Mouse (Mus musculus) CH12F3 (cell line): ENCODE data around the gene Kcnh4.

Experiments used
- in situ Hi-C: fragments of 300-500 bp; cut with MboI; formaldehyde crosslinking; loops from 2 replicates; pipeline ENCODE4 v1.14.3; 2020; ENCODE audit warnings: low sequenced_read_pairs

Kcnh4 gene

DNA sequence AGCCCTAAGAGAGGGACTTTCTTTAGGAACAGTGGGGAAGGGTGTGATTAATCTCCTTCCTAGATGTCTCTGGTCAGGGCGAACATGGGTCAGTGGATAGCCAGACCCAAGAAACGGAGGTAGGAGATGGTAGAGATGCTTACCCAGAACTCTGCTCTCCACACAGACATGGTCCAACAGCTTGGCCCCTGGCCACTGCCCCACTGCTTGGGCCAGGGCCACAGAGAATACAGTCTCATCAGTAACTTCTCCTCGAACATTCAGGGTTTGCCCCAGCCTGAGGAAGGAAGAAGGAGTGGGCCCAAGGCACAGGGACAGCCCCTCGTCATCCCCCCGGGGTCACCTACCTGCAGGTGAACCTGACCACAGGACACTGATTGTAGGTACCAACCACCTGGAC lies 8.1 kb upstream of the Kcnh4 start:
- in situ Hi-C loops: no loop called here

DNA sequence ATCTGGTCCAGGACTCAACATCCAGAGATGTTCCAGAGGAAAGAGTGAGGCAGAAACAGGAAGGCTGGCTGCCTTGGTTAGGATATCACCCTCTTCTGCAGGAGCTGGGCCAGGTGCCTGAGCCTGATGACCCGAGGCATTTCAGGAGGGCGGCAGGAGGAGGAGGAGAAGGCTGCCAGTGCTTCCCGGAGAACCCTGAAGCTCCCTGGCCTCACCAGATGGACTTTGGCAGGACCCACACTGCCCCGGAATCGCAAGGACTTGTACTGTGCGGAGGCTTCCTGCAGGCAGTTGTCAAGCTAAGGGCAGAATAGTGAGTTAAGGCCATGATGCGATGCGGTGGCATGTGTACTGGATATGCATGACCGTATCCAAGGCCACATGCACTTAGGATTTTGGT lies 7.0 kb upstream of the Kcnh4 start:
- in situ Hi-C loops: no loop called here

DNA sequence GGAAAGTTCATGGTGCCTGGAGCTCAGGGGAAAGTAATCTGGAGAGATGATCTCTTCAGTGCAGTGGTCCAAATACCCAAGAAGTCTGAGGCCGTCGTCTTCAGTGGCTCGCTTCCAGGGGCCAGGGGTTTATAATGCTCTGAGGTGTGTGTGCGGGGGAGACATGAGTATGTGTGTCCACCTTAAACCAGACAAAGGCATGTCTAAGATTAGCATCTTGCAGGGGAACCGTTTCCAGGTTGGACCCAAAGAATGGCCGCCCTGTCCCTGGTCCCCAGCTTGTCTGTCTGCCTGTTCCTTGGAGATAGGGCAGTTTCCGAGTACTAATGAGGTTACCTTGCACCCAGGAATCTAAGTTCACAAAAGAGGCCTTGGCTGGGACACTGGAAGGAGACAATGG lies 3.1 kb upstream of the Kcnh4 start, which contains the start of gene Hcrt:
Gene Hcrt, minus strand, starts transcription at position 101 of the 400 bp plus-strand sequence.
- in situ Hi-C loops: no loop called here

DNA sequence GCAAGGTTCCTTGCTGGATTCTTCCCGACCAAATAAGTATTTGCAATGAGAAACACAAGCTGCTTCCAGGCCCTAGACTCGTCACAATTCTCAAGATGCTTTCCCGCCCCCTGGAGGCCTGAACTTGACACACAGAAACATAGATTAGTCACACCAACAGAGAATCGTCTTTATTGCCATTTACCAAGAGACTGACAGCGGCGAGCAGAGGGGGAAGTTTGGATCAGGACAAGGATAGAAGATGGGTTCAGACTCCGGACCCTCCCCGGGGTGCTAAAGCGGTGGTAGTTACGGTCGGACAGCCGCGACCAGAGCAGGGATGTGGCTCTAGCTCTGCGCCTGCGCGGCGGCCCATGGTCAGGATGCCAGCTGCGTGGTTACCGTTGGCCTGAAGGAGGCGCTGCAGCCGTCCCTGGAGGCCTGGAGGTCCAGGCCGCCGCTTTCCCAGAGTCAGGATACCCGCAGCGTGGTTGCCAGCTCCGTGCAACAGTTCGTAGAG lies 1.9 kb upstream of the Kcnh4 start:
- in situ Hi-C loops: no loop called here

DNA sequence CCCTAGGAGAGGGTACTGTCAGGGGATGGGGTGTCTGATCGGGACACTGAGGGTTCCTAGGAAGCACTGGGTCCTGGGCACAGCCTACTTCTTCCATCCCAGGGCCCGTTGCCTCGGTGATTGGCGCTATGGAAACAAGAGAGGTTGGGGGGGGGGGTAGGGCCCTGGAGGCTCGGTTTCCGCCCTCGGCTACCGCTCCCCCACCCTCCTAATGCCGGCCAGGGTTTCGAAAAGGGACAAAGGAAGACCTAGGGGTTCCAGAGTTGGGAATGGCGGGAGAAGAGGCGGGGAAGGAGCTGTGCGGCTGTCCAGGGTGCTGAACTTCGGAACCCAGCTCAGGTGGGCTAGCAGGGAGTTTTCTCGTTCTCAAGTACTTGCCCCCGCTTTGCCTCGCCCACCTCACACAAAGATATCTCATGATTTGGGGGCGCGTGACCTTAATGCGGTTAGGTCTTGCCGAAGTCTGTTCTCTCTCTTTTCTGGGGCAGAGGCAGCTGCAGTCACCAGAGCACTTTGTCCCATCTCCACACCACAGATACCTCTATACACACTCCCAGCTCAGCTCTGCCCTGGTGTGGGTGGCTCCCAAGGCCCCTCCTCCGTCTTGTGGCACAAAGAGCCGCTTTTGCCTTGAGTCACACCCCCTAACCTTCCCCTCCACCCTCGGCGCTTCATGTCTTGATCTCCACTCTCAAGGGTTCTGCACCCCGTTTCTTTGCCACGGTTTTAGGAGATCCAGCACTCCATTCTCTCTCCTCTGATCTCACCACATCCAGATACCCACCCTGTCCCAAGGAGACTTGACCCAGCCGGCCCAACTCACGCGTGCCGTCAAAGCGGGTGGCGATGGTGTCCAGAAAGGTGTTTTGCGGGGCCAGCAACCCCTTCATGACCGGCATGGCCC lies 783 bp downstream of the Kcnh4 start:
- in situ Hi-C loops: no loop called here

DNA sequence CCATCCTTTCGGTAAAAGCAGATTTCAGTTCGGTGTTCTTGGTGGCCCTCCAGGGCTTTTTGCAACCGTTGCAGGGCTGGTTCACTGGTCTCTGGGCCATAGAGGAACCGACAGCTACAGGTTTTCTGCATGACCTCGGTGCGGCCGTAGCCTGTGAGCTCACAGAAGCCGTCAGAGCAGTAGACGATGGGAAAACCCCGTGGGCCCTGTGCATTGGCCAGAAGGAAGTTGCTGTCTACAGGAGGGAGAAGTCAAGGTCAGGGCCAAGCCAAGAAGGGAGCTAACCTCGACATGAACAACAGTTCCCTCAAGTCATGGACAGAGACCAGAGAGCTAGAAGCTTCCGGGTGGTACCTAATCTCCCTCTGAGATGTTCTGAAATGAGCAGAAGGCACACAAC lies 2.2 kb downstream of the Kcnh4 start:
- in situ Hi-C loops: no loop called here

DNA sequence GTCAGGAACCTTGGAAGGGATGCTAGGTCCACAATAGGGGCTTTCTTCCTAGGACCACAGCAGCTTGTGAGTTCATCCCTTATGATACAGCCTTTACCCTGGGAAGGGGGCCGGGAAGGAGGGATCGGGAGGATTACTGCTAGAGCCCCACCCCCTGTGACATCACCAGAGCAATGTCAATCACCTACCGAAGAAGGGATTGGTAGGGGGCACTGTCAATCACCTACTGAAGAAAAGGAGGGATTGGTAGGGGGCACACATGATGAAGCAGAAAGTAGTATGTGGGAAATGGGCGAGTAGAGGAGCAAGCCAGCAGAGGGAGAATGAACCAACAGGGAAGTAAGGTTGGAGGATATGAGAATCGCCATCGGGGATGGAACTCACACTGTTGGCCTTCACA lies 3.3 kb downstream of the Kcnh4 start:
- in situ Hi-C loops: no loop called here

DNA sequence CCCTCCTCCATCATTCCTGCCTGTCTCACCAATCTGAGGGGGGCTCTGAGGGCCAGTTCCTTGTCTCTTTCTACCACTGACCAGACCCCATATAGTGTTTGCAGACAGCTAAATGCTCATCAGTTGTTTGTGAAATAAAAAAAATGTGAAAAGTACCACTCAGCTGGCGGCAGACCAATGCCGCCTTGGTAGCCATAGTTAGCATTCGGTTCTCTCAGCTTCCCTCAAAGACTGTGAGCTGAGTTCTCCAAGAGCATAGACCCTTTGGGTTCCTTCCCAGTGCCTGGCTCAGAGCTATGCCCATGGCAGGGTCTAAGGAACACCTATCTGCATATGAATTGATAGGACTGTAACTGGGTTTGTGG lies 5.1 kb downstream of the Kcnh4 start:
- in situ Hi-C loops: no loop called here

DNA sequence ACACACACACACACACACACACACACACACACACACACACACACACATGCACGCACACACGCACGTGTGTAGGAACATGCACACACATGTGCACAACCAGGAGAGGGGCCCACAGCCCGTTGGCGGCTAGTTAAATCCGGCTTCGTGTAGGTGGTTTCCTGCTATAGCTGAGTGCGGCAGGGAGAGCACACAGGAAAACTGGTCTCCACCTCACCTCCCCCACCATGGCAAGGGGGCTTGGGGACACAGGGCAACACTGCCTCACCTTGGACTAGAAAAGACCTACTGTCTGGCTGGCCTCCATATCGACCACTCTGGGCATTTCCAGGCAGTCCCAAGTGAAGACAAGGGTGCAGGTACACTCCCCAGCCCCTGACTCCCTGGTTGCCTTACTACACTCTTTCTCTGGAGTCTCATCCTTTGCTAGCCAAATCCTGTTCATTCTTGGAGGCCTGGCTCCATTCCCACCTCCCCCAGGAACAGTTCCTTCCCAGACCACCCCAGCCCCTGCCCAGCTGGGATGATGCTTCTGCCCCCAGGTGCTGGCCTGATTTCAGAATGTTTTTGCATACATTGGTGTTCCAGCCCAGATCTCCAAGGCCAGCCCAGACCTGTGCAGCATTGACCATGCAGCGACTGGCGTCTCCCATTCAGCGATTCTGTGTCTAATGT lies 5.6 kb downstream of the Kcnh4 start:
- in situ Hi-C loops: no loop called here

DNA sequence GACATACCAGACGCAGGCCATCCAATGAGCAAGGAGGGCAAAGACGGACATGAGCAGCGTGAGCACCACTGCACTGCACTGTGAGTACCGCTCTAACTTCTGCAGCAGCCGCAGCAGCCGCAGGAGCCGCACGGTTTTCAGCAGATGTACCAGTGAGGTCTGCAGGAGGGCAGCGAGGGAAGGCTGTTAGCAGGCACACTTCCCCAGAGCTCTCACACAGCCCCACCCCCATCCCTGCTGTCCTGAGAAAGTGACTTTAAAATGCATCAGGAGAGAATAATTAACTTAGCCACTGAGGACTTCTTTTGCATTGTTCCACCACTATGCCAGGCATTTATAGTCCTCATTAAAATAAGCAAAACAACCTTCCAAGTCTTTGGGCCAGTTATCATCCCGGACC lies 7.4 kb downstream of the Kcnh4 start:
- in situ Hi-C loops: no loop called here

DNA sequence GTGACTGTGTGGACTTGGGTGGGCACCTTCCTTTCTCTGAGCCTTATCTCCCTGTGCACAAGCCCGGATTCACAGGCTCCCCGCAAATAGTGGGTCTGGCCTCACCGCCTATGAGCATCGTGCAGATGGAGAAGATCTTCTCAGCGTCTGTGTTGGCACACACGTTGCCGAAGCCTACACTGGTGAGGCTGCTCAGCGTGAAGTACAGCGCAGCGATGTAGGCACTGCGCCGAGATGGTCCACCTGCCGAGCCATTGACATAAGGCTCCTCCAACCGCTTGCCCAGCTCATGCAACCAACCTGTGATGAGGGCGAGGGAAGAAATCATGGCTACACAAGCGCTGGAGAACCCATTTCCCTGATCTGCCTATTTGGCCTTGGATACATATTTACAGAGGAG lies 9.6 kb downstream of the Kcnh4 start:
- in situ Hi-C loops: no loop called here

DNA sequence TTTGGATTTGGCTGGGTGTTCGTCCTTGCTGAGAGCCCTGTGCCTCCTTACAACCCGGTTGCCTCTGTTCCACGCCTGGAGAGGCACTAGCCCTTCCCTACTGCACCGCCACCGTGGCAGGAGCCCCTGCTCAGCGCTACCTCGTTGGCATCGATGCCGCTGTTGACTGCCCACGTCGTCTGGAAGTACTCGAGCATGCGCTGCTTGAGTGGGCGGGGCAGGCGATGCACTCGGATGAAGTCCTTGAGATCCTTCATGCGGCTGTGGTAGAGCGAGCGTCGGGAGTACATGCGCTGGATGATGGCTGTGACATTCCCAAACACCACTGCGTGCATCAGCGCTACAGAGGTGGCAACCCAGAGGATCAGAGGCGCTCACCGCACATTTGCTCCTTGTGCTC lies 10.3 kb downstream of the Kcnh4 start:
- in situ Hi-C loops: no loop called here

DNA sequence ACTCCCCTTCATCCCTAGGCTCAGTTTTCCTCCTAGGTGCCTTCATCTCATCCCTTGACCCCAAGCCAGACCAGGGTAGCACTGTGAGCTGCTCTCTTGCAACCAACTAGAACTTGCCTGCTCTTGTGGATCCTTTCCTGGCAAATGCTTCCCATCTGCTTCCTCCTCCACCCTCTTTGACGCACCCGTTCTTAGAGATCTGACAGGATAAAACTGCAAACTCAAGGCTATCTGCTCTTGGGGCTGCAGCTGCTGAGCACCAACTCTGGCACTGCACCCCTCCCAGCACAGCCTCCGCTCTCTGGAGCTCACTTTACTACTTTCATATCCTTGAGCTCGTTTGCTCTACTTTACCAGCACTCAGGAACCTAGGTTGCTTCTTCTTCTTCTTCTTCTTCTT lies 11.1 kb downstream of the Kcnh4 start:
- in situ Hi-C loops: no loop called here

DNA sequence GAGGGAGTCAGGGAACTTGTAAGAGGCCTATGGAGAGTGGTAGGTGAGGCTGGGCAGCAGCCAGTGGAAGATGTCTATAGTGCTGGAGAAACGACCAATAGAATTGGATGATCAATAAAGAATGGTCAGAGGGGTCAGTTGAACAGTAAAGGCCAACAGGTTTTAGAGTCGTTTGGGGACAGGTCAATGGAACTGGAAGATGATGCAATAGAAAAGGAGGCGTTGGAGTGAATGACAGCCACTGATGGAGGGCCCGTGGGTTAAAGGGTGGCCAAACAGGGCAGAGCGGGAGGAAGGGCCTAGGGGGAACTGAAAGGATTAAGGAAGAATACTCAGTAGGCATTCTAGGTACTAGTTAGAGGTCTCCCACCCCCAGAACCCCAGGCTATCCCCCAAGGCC lies 12.6 kb downstream of the Kcnh4 start:
- in situ Hi-C loops: no loop called here

DNA sequence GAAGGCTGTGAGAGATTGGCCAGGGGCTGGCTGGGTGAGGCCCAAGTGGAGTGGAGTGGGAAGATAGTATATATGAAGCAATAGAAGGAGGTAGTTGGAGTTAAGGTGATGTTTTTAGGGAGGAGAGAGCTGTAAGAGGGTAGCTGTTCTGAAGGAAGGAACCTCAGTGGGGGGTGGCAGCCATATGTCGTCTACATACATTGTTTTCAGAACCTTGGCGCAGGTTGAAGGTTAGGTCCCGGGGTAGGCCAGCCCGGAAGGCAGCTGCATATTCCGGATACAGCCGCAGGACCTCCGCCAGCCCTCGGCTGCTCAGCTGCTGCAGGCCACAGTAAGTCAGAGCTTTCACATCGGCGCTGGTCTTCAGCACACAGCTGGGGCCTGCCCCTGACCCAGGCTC lies 13.2 kb downstream of the Kcnh4 start:
- in situ Hi-C loops: no loop called here

DNA sequence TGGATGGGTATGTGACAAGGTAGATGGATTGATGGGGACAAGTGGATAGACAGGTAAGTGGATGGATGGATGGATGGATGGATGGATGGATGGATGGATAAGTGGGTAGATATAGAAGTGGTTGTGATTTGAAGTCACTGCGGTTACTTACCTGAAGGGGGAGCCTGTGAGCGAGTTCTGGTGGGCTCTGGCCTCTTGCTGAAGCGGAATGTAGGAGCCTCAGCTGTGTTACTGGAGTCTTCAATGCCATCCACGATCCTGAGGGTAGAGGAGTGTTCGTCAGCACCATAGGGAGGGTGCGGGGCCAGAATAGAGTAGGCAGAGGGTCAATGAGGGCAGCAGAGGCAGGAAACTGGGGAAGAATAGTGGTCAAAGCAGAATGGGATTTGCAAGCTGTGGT lies 14.7 kb downstream of the Kcnh4 start:
- in situ Hi-C loops: no loop called here

DNA sequence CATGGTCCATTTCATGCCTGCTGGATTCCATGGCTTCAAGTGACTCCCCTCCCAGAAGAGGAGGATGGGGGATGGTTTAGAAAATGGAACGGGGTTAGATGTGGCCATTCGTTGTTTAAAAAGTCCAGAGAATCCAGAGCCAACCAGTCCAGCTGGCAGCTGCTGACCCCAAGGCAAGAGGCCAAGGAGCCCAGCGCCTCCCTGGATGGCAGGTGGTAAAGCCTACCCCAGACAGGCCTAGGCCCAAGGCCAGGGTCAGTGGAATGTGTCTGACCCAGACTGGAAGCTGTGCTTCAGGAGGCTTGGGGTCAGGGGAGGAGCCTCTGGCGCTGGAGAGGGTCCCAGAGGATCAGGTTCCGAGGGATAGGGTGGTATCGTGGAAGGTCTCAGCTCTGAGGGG lies 18.4 kb downstream of the Kcnh4 start:
- in situ Hi-C loops: no loop called here

DNA sequence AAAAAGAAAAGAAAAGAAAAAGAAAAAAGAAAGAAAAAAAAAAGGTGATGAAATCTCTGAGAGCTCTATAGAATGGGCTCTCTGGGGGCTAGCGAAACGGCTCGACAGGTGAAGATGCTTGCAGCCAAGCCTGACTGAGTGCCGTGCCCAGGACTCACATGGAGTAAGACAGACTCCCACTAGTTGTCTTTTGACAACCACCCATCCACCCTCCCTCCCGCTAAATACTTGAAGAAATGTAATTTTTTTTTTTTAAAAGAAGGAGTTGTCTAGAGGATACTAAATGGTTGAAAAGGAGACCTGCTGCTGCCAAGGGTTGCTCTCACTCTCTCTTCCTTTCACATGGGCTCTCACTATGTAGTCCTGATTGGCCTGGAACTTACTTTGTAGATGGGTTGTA lies 21.0 kb downstream of the Kcnh4 start:
- in situ Hi-C loops: no loop called here

DNA sequence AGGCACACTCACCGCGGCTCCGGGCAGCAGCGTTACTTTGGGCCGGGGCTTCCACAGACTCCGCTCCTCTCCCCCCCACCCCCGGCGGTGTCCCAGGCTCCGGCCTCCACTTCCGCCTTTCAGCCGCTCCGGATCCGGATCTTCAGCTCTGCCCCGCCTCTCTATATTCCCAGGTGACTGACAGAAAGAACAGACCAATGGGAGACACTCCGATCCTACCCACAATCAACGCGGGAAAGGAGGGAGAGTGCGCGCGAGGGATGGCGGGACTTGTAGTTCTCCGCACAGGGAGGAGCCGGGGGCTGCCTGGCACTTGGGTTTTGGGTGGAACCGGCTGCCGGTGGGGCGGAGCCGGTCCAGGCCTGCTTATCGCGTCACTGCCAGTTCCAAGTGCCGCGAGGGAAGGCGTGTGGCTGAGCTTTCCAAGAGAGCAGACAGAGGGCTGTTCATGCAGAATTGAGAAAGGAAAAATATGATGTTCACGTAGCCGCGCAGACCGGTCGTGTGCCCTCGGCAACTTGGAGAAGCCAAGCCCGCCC lies 21.6 kb downstream of the Kcnh4 start, which contains the start of gene Rab5c:
Gene Rab5c, minus strand, starts transcription at position 150 of the 539 bp plus-strand sequence.
- in situ Hi-C loops: no loop called here

DNA sequence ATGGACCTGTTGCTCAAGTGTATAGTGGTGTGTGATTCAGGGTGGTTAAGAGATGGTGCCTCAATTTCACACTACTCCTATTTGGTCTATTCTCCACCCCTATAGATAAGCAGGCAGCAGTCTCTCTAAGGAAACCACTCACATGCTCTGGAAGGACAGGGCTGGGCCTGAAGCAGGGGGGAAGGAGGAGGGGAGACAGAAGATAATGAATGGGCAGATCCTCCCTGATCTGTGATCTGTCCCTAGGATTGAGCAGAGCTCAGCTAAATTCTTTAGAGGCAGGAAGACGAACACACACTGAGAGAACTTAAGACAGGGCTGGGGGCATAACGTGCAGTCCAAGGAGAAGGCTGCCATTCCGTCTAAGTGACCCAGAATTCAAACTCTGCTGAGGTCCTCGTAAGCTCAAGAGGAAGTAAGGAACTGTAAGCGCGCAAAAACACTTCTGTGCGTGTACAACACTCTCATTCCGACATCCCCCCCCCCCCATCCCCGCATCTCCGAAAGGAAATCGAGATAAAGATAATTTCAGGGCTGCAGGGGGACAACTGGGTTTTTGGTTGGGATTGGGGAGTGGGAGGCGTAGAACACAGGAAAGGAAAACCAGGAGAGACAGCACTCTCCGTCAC lies 22.5 kb downstream of the Kcnh4 start:
- in situ Hi-C loops: no loop called here

DNA sequence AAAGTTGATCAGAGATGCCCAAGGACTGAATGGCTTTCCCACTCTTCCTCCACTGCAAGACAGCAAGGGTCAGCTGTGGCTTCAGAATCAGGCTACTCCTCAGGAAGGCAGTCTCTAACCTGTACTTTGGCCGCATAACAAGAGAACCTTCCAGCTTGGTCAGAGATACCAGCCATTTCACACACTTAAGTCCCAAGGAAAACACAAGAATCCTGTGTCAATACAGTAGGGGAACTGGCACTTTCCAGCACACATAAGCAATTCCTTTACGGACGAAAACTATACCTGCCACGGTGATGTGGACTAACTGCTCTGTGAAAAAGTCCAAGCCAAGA lies 23.0 kb downstream of the Kcnh4 start:
- in situ Hi-C loops: no loop called here
